Mouse (Mus musculus): ENCODE data around the gene Eps8l1.

Gene Eps8l1

GRCm38 (mm10) chr7:4511489-4512224, 51.2 kb downstream of the Eps8l1 start:
- no peak for DNase-seq

- peak in 1 of 2 experiments; percentile 52 for DNase-seq
Measured at GRCm38 (mm10) chr7:4513236-4513635, 52.8 kb downstream of the Eps8l1 start.

GRCm38 (mm10) chr7:4513829-4514712, 53.6 kb downstream of the Eps8l1 start:
- DNase-seq, result no peak

- DNase-seq, result no peak
Measured at GRCm38 (mm10) chr7:4515853-4516252, 55.4 kb downstream of the Eps8l1 start.

- no peak for DNase-seq
Measured at GRCm38 (mm10) chr7:4516332-4517050, 56.0 kb downstream of the Eps8l1 start, which contains the start of gene Tnnt1. Gene Tnnt1 (minus strand): TSS chr7:4516382.

GRCm38 (mm10) chr7:4518487-4518886, 58.0 kb downstream of the Eps8l1 start:
- DNase-seq, result no peak

GRCm38 (mm10) chr7:4521231-4522003, 60.9 kb downstream of the Eps8l1 start:
- peak in 1 of 2 experiments; percentile 21 for DNase-seq

- no peak for DNase-seq
Measured at GRCm38 (mm10) chr7:4522292-4522691, 61.8 kb downstream of the Eps8l1 start.

- no peak for DNase-seq
Measured at GRCm38 (mm10) chr7:4523205-4524130, 63.0 kb downstream of the Eps8l1 start.

- DNase-seq, result peak; percentile 50 to 71
Measured at GRCm38 (mm10) chr7:4524212-4524922, 63.9 kb downstream of the Eps8l1 start, which contains the start of gene Tnni3. Gene Tnni3 (minus strand): TSS chr7:4524229.

GRCm38 (mm10) chr7:4526341-4527301, 66.1 kb downstream of the Eps8l1 start:
- DNase-seq, result peak; percentile 65 to 81

- DNase-seq, result no peak
Measured at GRCm38 (mm10) chr7:4527302-4527689, 66.8 kb downstream of the Eps8l1 start.

Data from cerebellum, postnatal 25 days (tissue).